Mouse (Mus musculus): ENCODE results near the gene Eif4ebp2.

Gene Eif4ebp2

GRCm38 (mm10) chr10:61418131-61418900 is 34.1 kb downstream of the Eif4ebp2 start:
- DNase-seq (ENCODE audit: low read depth, low spot score) = no peak

GRCm38 (mm10) chr10:61417672-61418071 is 34.8 kb downstream of the Eif4ebp2 start, which contains the start of gene Nodal:
Nodal (plus strand) TSS chr10:61417972.
- no peak for DNase-seq (ENCODE audit: low read depth, low spot score)

DNA sequence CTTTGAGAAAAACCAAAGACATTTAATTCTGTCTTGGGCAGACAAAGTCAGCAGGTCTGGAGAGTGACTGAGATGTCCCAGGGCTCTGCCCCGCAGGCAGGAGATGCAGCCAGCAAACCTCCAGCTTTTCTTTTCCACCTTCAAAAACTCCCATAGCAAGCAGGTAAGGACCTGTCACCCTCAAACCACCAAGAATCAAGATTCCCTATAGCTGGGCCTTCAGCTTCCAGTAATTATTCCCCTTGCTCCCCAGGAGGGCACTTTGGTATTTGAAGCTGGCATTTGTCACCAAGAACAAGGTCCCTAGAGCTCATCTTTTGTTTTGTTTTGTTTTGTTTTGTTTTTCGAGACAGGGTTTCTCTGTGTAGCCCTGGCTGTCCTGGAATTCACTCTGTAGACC is 35.4 kb downstream of the Eif4ebp2 start:
- no peak for DNase-seq (ENCODE audit: low read depth, low spot score)

DNA sequence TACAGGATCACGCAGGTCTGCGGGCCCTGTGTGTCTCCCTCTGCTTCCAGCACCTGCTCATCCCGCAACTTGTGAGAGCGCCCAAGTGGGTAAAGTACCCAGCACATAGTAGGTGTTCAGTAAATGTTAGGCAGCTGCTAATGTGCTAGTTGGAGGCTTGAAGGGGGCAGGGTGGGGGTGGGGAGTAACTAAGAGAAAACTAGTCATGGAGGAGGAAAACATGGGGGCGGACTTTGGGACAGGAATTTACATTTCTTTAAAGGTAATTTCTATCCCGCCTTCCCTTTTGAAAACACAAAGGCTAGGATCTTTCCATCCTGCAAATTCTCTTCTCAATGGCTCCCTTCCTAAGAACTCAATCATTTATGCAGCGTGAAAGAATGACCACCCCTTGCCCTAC is 35.9 kb downstream of the Eif4ebp2 start:
- DNase-seq (ENCODE audit: low read depth, low spot score) = no peak

GRCm38 (mm10) chr10:61415890-61416289 is 36.6 kb downstream of the Eif4ebp2 start:
- no peak for DNase-seq (ENCODE audit: low read depth, low spot score)

DNA sequence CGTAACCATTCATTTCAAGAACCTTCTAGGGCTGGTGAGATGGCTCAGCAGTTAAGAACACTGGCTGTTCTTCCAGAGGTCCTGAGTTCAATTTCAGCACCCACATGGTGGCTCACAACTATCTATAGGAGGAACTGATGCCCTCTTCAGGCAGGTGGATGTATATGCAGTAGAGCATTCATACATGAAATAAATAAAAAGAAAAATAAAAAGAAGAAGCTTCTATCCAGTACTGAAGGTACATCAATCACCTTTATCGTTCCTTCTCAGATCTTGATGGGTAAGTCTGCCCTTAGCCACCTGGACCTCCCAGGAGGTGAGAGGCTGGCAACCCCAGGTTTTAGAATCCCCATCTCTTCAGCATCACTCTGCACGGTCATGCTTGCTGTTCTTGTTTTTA is 37.2 kb downstream of the Eif4ebp2 start:
- no peak for DNase-seq (ENCODE audit: low read depth, low spot score)

- no peak for DNase-seq (ENCODE audit: low read depth, low spot score)
These were observed 39.4 kb downstream of the Eif4ebp2 start for GRCm38 (mm10) chr10:61412910-61413625.

- no peak for DNase-seq (ENCODE audit: low read depth, low spot score)
These were observed 42.3 kb downstream of the Eif4ebp2 start for GRCm38 (mm10) chr10:61410193-61410592.

GRCm38 (mm10) chr10:61409776-61410175 is 42.7 kb downstream of the Eif4ebp2 start:
- no peak for DNase-seq (ENCODE audit: low read depth, low spot score)

GRCm38 (mm10) chr10:61405958-61406357 is 46.5 kb downstream of the Eif4ebp2 start:
- no peak for DNase-seq (ENCODE audit: low read depth, low spot score)

DNA sequence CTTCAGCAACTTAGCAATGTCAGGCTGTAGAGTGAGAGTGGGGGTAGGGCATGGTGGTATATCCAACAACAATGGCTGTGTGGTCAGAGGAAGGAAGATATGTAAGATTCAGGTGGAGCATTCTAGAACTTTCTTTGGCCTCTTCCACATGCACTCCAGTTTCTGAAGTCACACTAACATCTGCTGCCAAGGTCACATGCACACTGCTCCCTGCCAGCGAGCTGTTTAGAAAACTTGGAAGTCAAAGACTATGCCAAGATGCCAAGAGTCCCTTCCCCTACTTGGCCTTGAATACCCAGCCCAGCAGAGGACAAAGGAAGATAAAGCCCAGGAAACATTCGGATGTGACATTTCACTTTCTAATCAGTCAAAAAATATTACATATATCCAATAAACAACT is 49.5 kb downstream of the Eif4ebp2 start:
- DNase-seq (ENCODE audit: low read depth, low spot score) = no peak

DNA sequence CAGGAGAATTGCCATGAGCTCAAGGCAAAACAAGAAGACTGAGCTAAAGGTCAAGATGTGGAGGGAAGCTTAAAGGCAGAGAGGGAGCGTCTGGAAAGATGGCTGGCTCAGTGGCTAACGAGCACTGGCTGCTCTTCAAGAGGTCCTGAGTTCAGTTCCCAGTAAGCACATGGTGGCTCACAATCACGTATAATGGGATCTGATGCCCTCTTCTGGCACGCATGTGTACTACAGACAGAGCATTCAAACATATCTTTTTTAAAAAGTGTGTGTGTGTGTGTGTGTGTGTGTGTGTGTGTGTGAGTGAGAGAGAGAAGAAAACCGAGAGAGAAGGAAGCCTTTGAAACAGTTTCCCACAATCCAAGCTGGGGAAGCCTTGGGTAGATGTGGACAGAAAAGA is 50.0 kb downstream of the Eif4ebp2 start:
- DNase-seq (ENCODE audit: low read depth, low spot score) = no peak

DNA sequence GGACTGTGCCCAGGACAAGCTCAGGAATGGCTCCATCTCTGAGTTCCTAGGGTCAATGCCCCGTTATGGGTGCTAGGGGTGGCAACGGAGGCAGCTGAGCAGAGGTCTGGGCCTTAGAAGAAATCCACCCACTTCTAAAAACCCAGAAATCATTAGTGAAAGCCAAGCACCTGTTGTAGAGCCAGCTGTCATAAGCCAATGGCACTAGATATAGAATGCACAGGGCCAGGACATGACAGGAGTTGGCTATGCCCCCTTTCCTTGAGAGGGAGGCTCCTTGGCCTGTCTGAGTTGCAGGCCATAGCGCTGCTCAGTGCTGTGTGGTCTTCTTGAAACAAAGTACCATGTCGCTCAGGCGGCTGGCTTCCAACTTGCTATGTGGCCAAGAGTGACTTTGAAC is 52.1 kb downstream of the Eif4ebp2 start:
- DNase-seq (ENCODE audit: low read depth, low spot score) = no peak

- DNase-seq (ENCODE audit: low read depth, low spot score) = no peak
These were observed 53.2 kb downstream of the Eif4ebp2 start for GRCm38 (mm10) chr10:61399156-61399734.

GRCm38 (mm10) chr10:61398125-61398524 is 54.3 kb downstream of the Eif4ebp2 start:
- no peak for DNase-seq (ENCODE audit: low read depth, low spot score)

DNA sequence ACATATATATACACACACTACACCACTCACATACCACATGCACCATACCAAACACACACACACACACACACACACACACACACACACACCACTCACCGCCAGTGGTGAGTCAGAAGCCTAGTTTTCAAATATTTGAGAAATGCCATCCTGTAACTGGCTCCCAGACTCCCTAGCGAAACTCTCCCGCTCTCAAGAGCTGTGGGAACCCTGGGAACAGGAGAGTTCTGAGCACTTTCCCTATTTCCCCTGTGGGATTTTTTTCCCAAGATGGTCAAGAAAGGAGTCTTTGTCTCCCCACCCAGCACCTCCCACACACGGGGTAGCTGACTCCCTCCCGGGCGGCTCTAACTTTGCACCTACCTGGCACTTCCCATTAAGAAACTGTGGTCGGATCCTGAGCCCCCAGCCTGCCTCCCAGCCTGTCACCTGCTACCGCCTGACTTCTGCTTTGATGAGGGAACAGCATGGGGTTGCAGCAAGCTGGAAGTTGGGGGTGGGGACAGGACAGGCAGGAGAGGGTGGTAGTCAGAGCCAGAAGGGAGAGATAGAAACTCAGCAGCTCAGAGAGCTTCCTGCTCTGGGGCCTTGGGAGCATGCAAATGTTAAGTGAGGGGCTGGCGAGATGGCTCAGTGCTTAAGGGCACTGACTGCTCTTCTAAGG is 57.9 kb downstream of the Eif4ebp2 start:
- DNase-seq (ENCODE audit: low read depth, low spot score) = no peak

GRCm38 (mm10) chr10:61392584-61392983 is 59.9 kb downstream of the Eif4ebp2 start:
- no peak for DNase-seq (ENCODE audit: low read depth, low spot score)

- DNase-seq (ENCODE audit: low read depth, low spot score) = no peak
These were observed 62.3 kb downstream of the Eif4ebp2 start for GRCm38 (mm10) chr10:61390148-61390547.

DNA sequence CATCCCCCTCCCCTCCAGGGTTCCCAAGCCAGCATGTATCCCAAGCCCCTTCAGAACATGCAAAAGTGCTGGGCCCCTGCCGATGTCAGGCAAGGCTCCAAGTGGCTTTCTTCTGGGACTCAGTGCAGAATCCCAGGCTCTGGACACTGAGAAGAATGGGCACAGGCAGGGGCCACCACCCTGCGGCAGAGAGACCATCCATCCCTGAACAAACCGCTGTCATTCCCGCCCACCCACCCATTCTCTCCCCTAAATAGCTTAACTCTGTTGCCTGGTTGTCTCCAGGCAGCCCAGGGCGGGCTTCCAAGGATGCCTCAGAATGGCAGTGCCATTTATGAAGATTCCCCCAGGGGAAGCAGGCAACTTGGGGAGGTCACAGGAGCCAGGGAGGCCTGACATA is 63.4 kb downstream of the Eif4ebp2 start:
- no peak for DNase-seq (ENCODE audit: low read depth, low spot score)

GRCm38 (mm10) chr10:61386284-61386683 is 66.2 kb downstream of the Eif4ebp2 start:
- no peak for DNase-seq (ENCODE audit: low read depth, low spot score)

GRCm38 (mm10) chr10:61385174-61385573 is 67.3 kb downstream of the Eif4ebp2 start:
- no peak for DNase-seq (ENCODE audit: low read depth, low spot score)

DNA sequence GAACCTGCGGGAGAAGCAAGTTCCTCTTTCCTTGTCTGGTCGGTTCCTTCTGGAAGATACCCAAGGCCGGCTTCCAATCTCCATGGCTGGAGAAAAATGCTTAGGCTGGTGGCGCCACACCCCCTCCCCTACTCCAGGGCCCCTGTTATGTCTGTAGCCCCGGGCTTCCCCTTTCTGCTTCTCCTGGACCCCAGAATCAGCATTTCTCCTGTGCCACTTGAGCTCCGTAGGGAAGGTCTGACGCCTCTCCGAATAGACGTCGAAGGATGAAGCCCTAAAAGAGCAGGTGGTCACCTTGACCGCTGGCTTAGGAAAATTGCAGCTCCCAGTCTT is 68.8 kb downstream of the Eif4ebp2 start:
- DNase-seq (ENCODE audit: low read depth, low spot score) = no peak
